Mouse (Mus musculus) hindbrain, embryonic 16.5 days (tissue): ENCODE data around the gene Poldip3. TPM values are rescaled to one million over a fixed set of nuclear protein-coding genes. Genes with fewer than 3 reads are reported as not detected.
"Not testable (repeated sequence)": the region's sequence is repeated elsewhere in the genome, so short reads cannot be mapped to it uniquely, and the experiment has no call there.

ENCODE experiments used
- ATAC-seq: fragments of 200-750 bp; cut with Nextera tagmentation; 2 replicates; pipeline ENCODE4 v1.8.0; 2017; ENCODE audit warnings: moderate TSS enrichment, moderate library complexity
- H3K27ac ChIP-seq: fragments of 300-500 bp; sonication (generic); 2 replicates; pipeline ENCODE4 v1.5.1; 2014; ENCODE audit warnings: low read depth, mild to moderate bottlenecking, control low read depth, low read length, moderate library complexity
- H3K27me3 ChIP-seq: fragments of 300-500 bp; sonication (generic); replicated peaks from 2 replicates; pipeline ENCODE4 v1.6.1; 2014; ENCODE audit warnings: low read length; ENCODE audit not compliant: control insufficient read depth, insufficient read depth
- H3K36me3 ChIP-seq: fragments of 300-500 bp; sonication (generic); 2 replicates; pipeline ENCODE4 v1.6.1; 2014; ENCODE audit warnings: mild to moderate bottlenecking, low read length, moderate library complexity, mixed read lengths; ENCODE audit not compliant: control insufficient read depth, insufficient read depth
- H3K4me1 ChIP-seq: fragments of 300-500 bp; sonication (generic); 2 replicates; pipeline ENCODE4 v1.6.1; 2014; ENCODE audit warnings: low read depth, low read length; ENCODE audit not compliant: control insufficient read depth, insufficient read depth
- H3K4me2 ChIP-seq: fragments of 300-500 bp; sonication (generic); 2 replicates; pipeline ENCODE4 v1.6.1; 2014; ENCODE audit warnings: mild to moderate bottlenecking, low read length, control low read depth, moderate library complexity
- H3K4me3 ChIP-seq: fragments of 300-500 bp; sonication (generic); 2 replicates; pipeline ENCODE4 v1.5.1; 2014; ENCODE audit warnings: mild to moderate bottlenecking, low read length, control low read depth, moderate library complexity
- H3K9ac ChIP-seq: fragments of 300-500 bp; sonication (generic); 2 replicates; pipeline ENCODE4 v1.6.1; 2014; ENCODE audit warnings: low read depth, mild to moderate bottlenecking, control low read depth, low read length, moderate library complexity
- H3K9me3 ChIP-seq: fragments of 300-500 bp; sonication (generic); 2 replicates; pipeline ENCODE4 v1.6.1; 2014; ENCODE audit warnings: mild to moderate bottlenecking, low read length, moderate library complexity; ENCODE audit not compliant: control insufficient read depth
- WGBS: fragments of 180-500 bp; shearing (Covaris S2); extraction: QIAGEN DNeasy Blood & Tissue Kit; methylation state at CpG from one replicate; pipeline ENCODE4 v1.1.7; 2014; 5-methylcytosine and 5-hydroxymethylcytosine counted together
- polyA plus RNA-seq: library from polyadenylated mRNA; unstranded; fragments of >200 nt; fragmentation: Nextera tagmentation; extraction: Ambion mirVana; gene quantifications from 2 replicates; pipeline ENCODE4 v1.2.1, GENCODE M21; 2015

Poldip3 gene
- polyA plus RNA-seq, 1 experiment from 2014 or later = 122 TPM

DNA sequence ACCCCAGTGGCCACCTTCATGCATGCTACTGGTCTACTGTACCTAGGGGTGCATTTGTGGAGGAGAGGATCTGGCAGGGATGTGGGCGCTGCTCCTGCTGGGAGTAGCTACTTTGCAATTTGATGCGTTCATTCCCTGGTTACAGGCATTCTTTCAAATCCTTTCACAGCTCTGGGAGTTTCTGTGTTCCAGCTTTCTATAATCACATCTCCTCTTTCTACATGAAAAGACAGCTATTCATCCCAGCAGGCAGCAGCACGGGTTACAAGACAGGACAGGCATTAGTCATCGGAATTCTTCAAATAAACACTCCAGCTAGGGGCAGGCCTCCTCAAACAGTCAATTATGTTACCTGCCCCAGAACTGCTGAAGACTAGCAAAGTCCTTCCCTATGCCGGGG is 6.3 kb downstream of the Poldip3 start:
- no peaks in the 10 kb centered on the region for H3K27me3 ChIP-seq
- no peak overlapping the region for H3K4me3 ChIP-seq
- H3K9ac ChIP-seq = no peak overlapping the region
- no peak for ATAC-seq
- peaks cover 16% of the 10 kb centered on the region for H3K36me3 ChIP-seq
- H3K9me3 ChIP-seq = no peaks in the 10 kb centered on the region
- H3K27ac ChIP-seq = no peak overlapping the region
- peaks cover 15% of the 10 kb centered on the region for H3K4me1 ChIP-seq
- peak overlapping the region; percentile 12; the same call in 1 of the 2 replicates for H3K4me2 ChIP-seq
- WGBS = 29% methylated on average over 5 of the region's 5 CpGs

DNA sequence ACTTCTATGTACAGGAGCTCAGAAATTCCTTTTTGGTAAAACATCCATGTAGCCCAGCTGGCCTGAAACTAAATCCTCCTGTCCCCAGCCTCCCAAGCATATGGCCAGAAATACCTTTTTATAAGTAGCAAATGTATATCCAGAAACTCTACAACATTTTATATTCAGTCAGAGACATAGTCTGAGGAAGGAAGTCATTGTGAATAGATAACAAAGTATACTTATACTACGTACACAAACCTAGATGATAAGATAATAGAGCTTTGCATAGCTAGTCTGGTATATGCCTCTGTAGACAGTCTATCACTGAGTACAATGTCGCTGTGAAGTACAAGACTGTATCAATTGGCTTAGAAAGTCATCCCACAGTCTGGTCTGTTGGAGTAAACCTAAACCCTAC is 13.5 kb downstream of the Poldip3 start:
- H3K9ac ChIP-seq = no peak overlapping the region
- H3K36me3 ChIP-seq = peaks cover 41% of the 10 kb centered on the region
- H3K4me2 ChIP-seq = no peak overlapping the region
- no peaks in the 10 kb centered on the region for H3K27me3 ChIP-seq
- no peak overlapping the region for H3K27ac ChIP-seq
- no peaks in the 10 kb centered on the region for H3K4me1 ChIP-seq
- no peak overlapping the region for H3K4me3 ChIP-seq
- 93% methylated on average over 2 of the region's 2 CpGs for whole genome bisulfite sequencing
- H3K9me3 ChIP-seq = no peaks in the 10 kb centered on the region
- no peak for ATAC-seq

DNA sequence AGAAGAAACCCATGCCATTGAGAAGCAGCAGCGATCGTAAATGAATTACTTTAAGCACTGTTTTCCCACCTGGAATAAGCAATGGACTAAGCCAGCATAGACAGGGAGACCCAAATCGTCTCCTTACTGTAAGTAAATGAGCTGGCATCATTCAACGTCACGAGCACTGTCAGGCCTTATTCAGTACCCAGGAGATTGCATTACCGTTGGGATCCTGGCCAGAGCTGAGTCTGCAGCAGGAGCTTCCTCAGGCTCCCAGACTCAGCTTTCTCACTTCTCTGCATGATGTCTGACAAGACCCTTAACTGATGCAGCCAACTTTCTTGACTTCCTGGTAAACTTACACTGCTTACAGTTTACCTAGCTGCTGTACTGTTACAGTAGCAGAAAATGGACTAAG is 14.5 kb downstream of the Poldip3 start:
- Histone ChIP-seq H3K27ac (no peak overlapping the region), H3K4me2 (no peak overlapping the region), H3K27me3 (no peaks in the 10 kb centered on the region), H3K9me3 (no peaks in the 10 kb centered on the region), H3K4me1 (no peaks in the 10 kb centered on the region), H3K4me3 (no peak overlapping the region), H3K9ac (no peak overlapping the region), H3K36me3 (peaks cover 48% of the 10 kb centered on the region)
- no peak for ATAC-seq
- WGBS = 80% methylated on average over 6 of the region's 6 CpGs

- 92% methylated on average over 7 of the region's 7 CpGs for WGBS
- Histone ChIP-seq H3K9me3 (no peaks in the 10 kb centered on the region), H3K36me3 (peaks cover 70% of the 10 kb centered on the region), H3K4me1 (no peaks in the 10 kb centered on the region), H3K9ac (no peak overlapping the region), H3K27ac (no peak overlapping the region), H3K4me2 (no peak overlapping the region), H3K4me3 (no peak overlapping the region), H3K27me3 (no peaks in the 10 kb centered on the region)
- ATAC-seq = no peak
These were observed 19.5 kb downstream of the Poldip3 start for GRCm38 (mm10) chr15:83129530-83130231.

- H3K27ac ChIP-seq, ATAC-seq, H3K4me3 ChIP-seq, H3K4me1 ChIP-seq, H3K27me3 ChIP-seq, H3K9me3 ChIP-seq, H3K9ac ChIP-seq, H3K4me2 ChIP-seq: not testable (repeated sequence)
- H3K36me3 ChIP-seq = peaks cover 58% of the 10 kb centered on the region
- WGBS = 46% methylated on average over 3 of the region's 3 CpGs
These were observed 22.1 kb downstream of the Poldip3 start for GRCm38 (mm10) chr15:83127037-83127436.

DNA sequence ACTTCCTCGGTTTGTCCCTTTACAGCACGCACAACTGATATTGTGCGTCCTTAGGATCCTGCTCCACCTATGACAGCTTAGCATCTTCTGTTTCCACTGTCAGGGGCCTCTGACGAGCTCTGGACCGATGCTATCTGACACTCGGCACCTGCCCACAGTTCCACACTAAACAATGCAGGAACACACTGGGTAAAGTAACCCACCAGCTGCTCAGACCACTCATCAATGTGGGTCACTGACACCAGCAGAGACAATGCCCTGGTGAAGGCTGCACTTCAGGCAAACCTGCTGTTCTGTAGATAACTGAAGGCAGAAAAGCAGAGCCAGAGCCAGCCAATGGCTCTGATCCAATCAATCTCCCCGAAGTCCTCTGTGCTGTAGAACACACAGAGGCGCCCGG is 22.6 kb downstream of the Poldip3 start:
- no peak overlapping the region for H3K27ac ChIP-seq
- WGBS = 77% methylated on average over 9 of the region's 9 CpGs
- peaks cover 2% of the 10 kb centered on the region for H3K4me1 ChIP-seq
- no peak for ATAC-seq
- H3K9ac ChIP-seq = no peak overlapping the region
- H3K27me3 ChIP-seq = no peaks in the 10 kb centered on the region
- H3K4me3 ChIP-seq = no peak overlapping the region
- no peaks in the 10 kb centered on the region for H3K9me3 ChIP-seq
- H3K36me3 ChIP-seq = peaks cover 53% of the 10 kb centered on the region
- no peak overlapping the region for H3K4me2 ChIP-seq

DNA sequence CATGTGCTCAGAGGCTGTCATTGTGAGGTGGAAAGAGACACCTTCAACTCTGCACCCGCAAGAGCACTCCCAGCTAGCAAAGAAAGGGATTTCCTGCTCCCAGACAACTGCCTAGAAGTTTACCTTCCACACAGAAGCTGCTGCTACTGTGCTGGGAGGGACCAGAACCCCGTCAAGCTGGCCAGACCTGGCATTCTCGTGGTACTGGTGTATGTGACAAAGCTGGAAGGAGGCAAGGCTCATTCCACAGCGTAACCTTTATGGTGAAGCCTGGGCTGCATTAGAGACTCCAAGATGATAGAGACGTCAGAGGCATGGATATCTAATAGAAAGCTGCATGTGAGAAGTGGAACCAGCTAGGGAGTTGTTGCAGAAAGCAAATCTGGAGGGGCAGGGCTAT is 24.6 kb downstream of the Poldip3 start:
- 65% methylated on average over 5 of the region's 5 CpGs for WGBS
- peaks cover 38% of the 10 kb centered on the region for H3K36me3 ChIP-seq
- no peak overlapping the region for H3K4me2 ChIP-seq
- ATAC-seq = no peak
- H3K27me3 ChIP-seq = no peaks in the 10 kb centered on the region
- H3K27ac ChIP-seq = no peak overlapping the region
- H3K4me3 ChIP-seq = no peak overlapping the region
- H3K9me3 ChIP-seq = no peaks in the 10 kb centered on the region
- H3K4me1 ChIP-seq = peaks cover 7% of the 10 kb centered on the region
- H3K9ac ChIP-seq = no peak overlapping the region

- H3K36me3 ChIP-seq = peaks cover 28% of the 10 kb centered on the region
- peaks cover 7% of the 10 kb centered on the region for H3K4me1 ChIP-seq
- WGBS = 10% methylated on average over 32 of the region's 32 CpGs
- H3K27me3 ChIP-seq = no peaks in the 10 kb centered on the region
- no peaks in the 10 kb centered on the region for H3K9me3 ChIP-seq
- ATAC-seq = peak; percentile 91
- peak within 1 kb of the TSS; percentile 89 for H3K4me3 ChIP-seq
- peak within 1 kb of the TSS; percentile 83 for H3K27ac ChIP-seq
- H3K4me2 ChIP-seq = peak within 1 kb of the TSS; percentile 78
- peak within 1 kb of the TSS; percentile 87 for H3K9ac ChIP-seq
These were observed 26.5 kb downstream of the Poldip3 start, which contains the start of gene Rrp7a for GRCm38 (mm10) chr15:83122566-83123145. Gene Rrp7a (minus strand): TSS chr15:83122801.

GRCm38 (mm10) chr15:83121709-83122565 is 27.2 kb downstream of the Poldip3 start:
- H3K4me3 ChIP-seq = peak overlapping the region; percentile 89
- H3K36me3 ChIP-seq = peaks cover 30% of the 10 kb centered on the region
- peak overlapping the region; percentile 87 for H3K9ac ChIP-seq
- ATAC-seq = peak; percentile 53
- peaks cover 7% of the 10 kb centered on the region for H3K4me1 ChIP-seq
- peak overlapping the region; percentile 83 for H3K27ac ChIP-seq
- no peaks in the 10 kb centered on the region for H3K9me3 ChIP-seq
- no peaks in the 10 kb centered on the region for H3K27me3 ChIP-seq
- peak overlapping the region; percentile 78 for H3K4me2 ChIP-seq
- WGBS = 2% methylated on average over 43 of the region's 43 CpGs
